Mouse (Mus musculus): ENCODE measurements around the gene Dnajc15.

DNA sequence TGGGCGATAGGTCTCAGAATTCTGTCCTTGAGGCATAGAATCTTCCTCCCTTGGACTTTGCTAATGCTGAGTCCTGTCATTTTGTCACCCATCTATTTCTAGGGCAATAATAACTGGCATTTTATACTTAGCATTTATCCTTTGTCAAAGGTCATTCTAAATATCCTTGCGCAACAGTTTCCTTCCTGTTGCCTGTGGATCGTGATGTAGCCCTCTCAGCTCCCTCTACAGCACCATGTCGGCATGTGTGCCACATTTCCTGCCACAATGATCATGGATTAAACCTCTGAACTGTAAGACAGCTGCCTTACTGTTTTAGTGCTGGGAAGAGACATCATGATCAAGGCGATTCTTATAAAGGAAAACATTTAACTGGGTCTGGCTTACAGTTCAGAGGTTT, 68.6 kb downstream of the Dnajc15 start:
- TF ChIP-seq CTCF (IDR thresholded peaks at IDR 0.05; ENCODE audit: extremely low read depth, insufficient read depth, low read length) (no peak), POLR2A (IDR thresholded peaks at IDR 0.05; ENCODE audit: extremely low read depth, insufficient read depth, low read length) (no peak)

All from cortical plate, adult 2 months (tissue).